Mouse (Mus musculus) NIH3T3 (cell line): ENCODE data around the gene Tex45.

Experiments
- DNase-seq: peaks from one replicate; pipeline ENCODE4 v3.0.0-alpha.2; 2012; ENCODE audit warnings: low read depth

The Tex45 gene

GRCm38 (mm10) chr8:3485192-3485591, 14.5 kb downstream of the Tex45 start:
- no peak for DNase-seq

GRCm38 (mm10) chr8:3492901-3493844, 22.5 kb downstream of the Tex45 start, which contains the start of gene Zfp358:
TSS of gene Zfp358 (plus strand) at chr8:3493138.
- DNase-seq = peak; percentile 88

- no peak for DNase-seq
Measured at GRCm38 (mm10) chr8:3493845-3494208, 23.2 kb downstream of the Tex45 start.

- no peak for DNase-seq
Measured at GRCm38 (mm10) chr8:3495578-3496427, 25.1 kb downstream of the Tex45 start.

GRCm38 (mm10) chr8:3496428-3496748, 25.7 kb downstream of the Tex45 start:
- no peak for DNase-seq

GRCm38 (mm10) chr8:3498583-3498982, 27.9 kb downstream of the Tex45 start:
- DNase-seq = no peak

- DNase-seq = no peak
Measured at GRCm38 (mm10) chr8:3499751-3500150, 29.1 kb downstream of the Tex45 start.

GRCm38 (mm10) chr8:3500235-3501090, 29.8 kb downstream of the Tex45 start, which contains the start of gene Mcoln1:
TSS of gene Mcoln1 (plus strand) at chr8:3500457.
- peak; percentile 99 for DNase-seq

GRCm38 (mm10) chr8:3502217-3502616, 31.6 kb downstream of the Tex45 start:
- peak; percentile 36 for DNase-seq

- DNase-seq = no peak
Measured at GRCm38 (mm10) chr8:3507979-3508754, 37.5 kb downstream of the Tex45 start.

- no peak for DNase-seq
Measured at GRCm38 (mm10) chr8:3514681-3515247, 44.1 kb downstream of the Tex45 start.

- DNase-seq = peak; percentile 90
Measured at GRCm38 (mm10) chr8:3515260-3515671, 44.6 kb downstream of the Tex45 start, which contains the start of gene Pnpla6. TSS of gene Pnpla6 (plus strand) at chr8:3515384.

- DNase-seq = peak; percentile 78
Measured at GRCm38 (mm10) chr8:3515771-3516417, 45.2 kb downstream of the Tex45 start.

GRCm38 (mm10) chr8:3516450-3517116, 45.9 kb downstream of the Tex45 start:
- peak; percentile 95 for DNase-seq

- no peak for DNase-seq
Measured at GRCm38 (mm10) chr8:3517117-3517495, 46.4 kb downstream of the Tex45 start.

- DNase-seq = no peak
Measured at GRCm38 (mm10) chr8:3522007-3522697, 51.5 kb downstream of the Tex45 start.

- no peak for DNase-seq
Measured at GRCm38 (mm10) chr8:3530816-3531215, 60.2 kb downstream of the Tex45 start.

- no peak for DNase-seq
Measured at GRCm38 (mm10) chr8:3531936-3532335, 61.3 kb downstream of the Tex45 start.
